Mouse (Mus musculus): Measurements from ENCODE around the gene Bloc1s2. TPM values are rescaled to one million over a fixed set of nuclear protein-coding genes. Genes with fewer than 3 reads are reported as not detected.

The Bloc1s2 gene
- polyA plus RNA-seq, 1 experiment: 70.4 TPM

GRCm38 (mm10) chr19:44100840-44101239 lies 45.4 kb downstream of the Bloc1s2 start:
- Histone ChIP-seq H3K79me3 (ENCODE audit: low read depth) (peaks cover 44% of the 10 kb centered on the region), H3K4me3 (ENCODE audit: insufficient read depth, poor library complexity, severe bottlenecking) (no peak overlapping the region), H3K27me3 (ENCODE audit: control insufficient read depth, insufficient read depth, insufficient read length) (no peaks in the 10 kb centered on the region), H3ac (ENCODE audit: control insufficient read depth, insufficient read length, low read depth) (no peak overlapping the region), H3K79me2 (ENCODE audit: control insufficient read depth, insufficient read depth) (peaks cover 72% of the 10 kb centered on the region), H3K36me3 (ENCODE audit: control insufficient read depth, insufficient read depth) (peaks cover 65% of the 10 kb centered on the region)
- TF ChIP-seq FOSL1 (IDR thresholded peaks at IDR 0.05; ENCODE audit: insufficient read depth, low read length, poor library complexity, severe bottlenecking) (no peak), MYOD1 (IDR thresholded peaks at IDR 0.05; ENCODE audit: control insufficient read depth, insufficient read length, low read depth) (no peak), USF1 (IDR thresholded peaks at IDR 0.05; ENCODE audit: low read depth) (no peak), MAX (IDR thresholded peaks at IDR 0.05) (no peak), MYOG (IDR thresholded peaks at IDR 0.05; ENCODE audit: control insufficient read depth, extremely low read depth, insufficient read length) (no peak), CTCF (IDR thresholded peaks at IDR 0.05; ENCODE audit: control insufficient read depth, insufficient read depth, insufficient read length) (no peak), CEBPB (IDR thresholded peaks at IDR 0.05; ENCODE audit: low read depth) (no peak)

Other genes starting within 250 kb of the Bloc1s2 start
- 8.5 TPM for gene Dnmbp, start 206.3 kb downstream of the Bloc1s2 start, polyA plus RNA-seq (2012; fragmentation: generic; extraction: Trizol)
- 0.09 TPM for gene Cpn1, start 159.9 kb downstream of the Bloc1s2 start, polyA plus RNA-seq (2012; fragmentation: generic; extraction: Trizol)
- gene Cyp2c23, start 117.2 kb downstream of the Bloc1s2 start, polyA plus RNA-seq (2012; fragmentation: generic; extraction: Trizol): not detected
- 14.8 TPM for gene Erlin1, start 76.7 kb downstream of the Bloc1s2 start, polyA plus RNA-seq (2012; fragmentation: generic; extraction: Trizol)
- gene Chuk, start 39.0 kb downstream of the Bloc1s2 start, polyA plus RNA-seq (2012; fragmentation: generic; extraction: Trizol): 9.7 TPM
- gene Cwf19l1, start 10.6 kb downstream of the Bloc1s2 start, polyA plus RNA-seq (2012; fragmentation: generic; extraction: Trizol): 16.5 TPM
- not detected for gene Pkd2l1, start 46.0 kb upstream of the Bloc1s2 start, polyA plus RNA-seq (2012; fragmentation: generic; extraction: Trizol)
- 0.06 TPM for gene Scd3, start 56.8 kb upstream of the Bloc1s2 start, polyA plus RNA-seq (2012; fragmentation: generic; extraction: Trizol)
- 144 TPM for gene Scd2, start 147.2 kb upstream of the Bloc1s2 start, polyA plus RNA-seq (2012; fragmentation: generic; extraction: Trizol)
- 0.05 TPM for gene Scd4, start 186.6 kb upstream of the Bloc1s2 start, polyA plus RNA-seq (2012; fragmentation: generic; extraction: Trizol)